Comparison of ENCODE assay signal across 9 mouse cellular contexts in genomic region chr5:37243169-37243886, GRCm38 (mm10). TPM values are rescaled to one million over a fixed set of nuclear protein-coding genes. Genes with fewer than 3 reads are reported as not detected.
DNase-seq lines count a peak whose midpoint lies in the region; ATAC-seq and TF ChIP-seq lines count a peak whose summit lies in the region.
"Had no signal": no experiment of that assay in that cellular context is flagged by ENCODE, and none has a peak within 500 bp of the region (broad histone marks: within the 10 kb centered on the region; RNA-seq: fewer than 3 reads in every experiment).

No protein-coding gene starts in this region.

- TF ChIP-seq EP300 in ES-Bruce4 (IDR thresholded peaks at IDR 0.05; ENCODE audit: insufficient read depth, low read depth, low read length) = 0 out of 2 replicates have a peak, but pooled peaks have one; percentile 32

- ATAC-seq in midbrain, embryonic 15.5 days (replicated peaks) = no peak

- H3K4me3 ChIP-seq in ES-Bruce4 (ENCODE audit: low read depth, low read length) = no peak overlapping the region
- H3K4me3 ChIP-seq in midbrain, embryonic 15.5 days = peak overlapping the region; percentile 85

- H3K9ac ChIP-seq in ES-Bruce4 (ENCODE audit: low read depth, poor library complexity, severe bottlenecking) = no peak overlapping the region
- H3K9ac ChIP-seq in midbrain, embryonic 15.5 days = peak overlapping the region; percentile 89
- H3K9ac ChIP-seq: heart, embryonic 15.5 days had no signal

- H3K27me3 ChIP-seq in ES-Bruce4 (ENCODE audit: control insufficient read depth, insufficient read depth, low read length, poor library complexity, severe bottlenecking) = no peaks in the 10 kb centered on the region
- H3K27me3 ChIP-seq in midbrain, embryonic 15.5 days (replicated peaks) = 0 out of 2 replicates have a peak, but pooled peaks cover 3% of the 10 kb centered on the region

- no peak for TF ChIP-seq POLR2A in ES-Bruce4 (IDR thresholded peaks at IDR 0.05; ENCODE audit: insufficient read depth, low read length)

- peak overlapping the region; percentile 88 for H3K4me2 ChIP-seq in midbrain, embryonic 15.5 days

- H3K9me3 ChIP-seq in ES-Bruce4 (replicated peaks; ENCODE audit: control insufficient read depth, insufficient read depth, low read length, poor library complexity, severe bottlenecking) = no peaks in the 10 kb centered on the region
- H3K9me3 ChIP-seq in midbrain, embryonic 15.5 days = no peaks in the 10 kb centered on the region
- H3K9me3 ChIP-seq: heart, embryonic 15.5 days had no signal

- 2% methylated on average over 19 of the region's 19 CpGs for WGBS in midbrain, embryonic 15.5 days

- TF ChIP-seq CTCF in ES-Bruce4 (IDR thresholded peaks at IDR 0.05; ENCODE audit: low read depth, low read length) = no peak

- peaks cover 5% of the 10 kb centered on the region for H3K4me1 ChIP-seq in ES-Bruce4 (ENCODE audit: control insufficient read depth, insufficient read depth, low read length)
- H3K4me1 ChIP-seq in midbrain, embryonic 15.5 days = peaks cover 52% of the 10 kb centered on the region

- H3K36me3 ChIP-seq in ES-Bruce4 (ENCODE audit: control insufficient read depth, insufficient read depth, low read length, poor library complexity, severe bottlenecking) = no peaks in the 10 kb centered on the region
- no peaks in the 10 kb centered on the region for H3K36me3 ChIP-seq in midbrain, embryonic 15.5 days (replicated peaks)
- H3K36me3 ChIP-seq: heart, embryonic 15.5 days had no signal

- no peak overlapping the region for H3K27ac ChIP-seq in ES-Bruce4 (ENCODE audit: insufficient read depth, low read length)
- peak overlapping the region; percentile 98 for H3K27ac ChIP-seq in midbrain, embryonic 15.5 days
- H3K27ac ChIP-seq: heart, embryonic 15.5 days had no signal

- peak; percentile 42 to 81 for DNase-seq in heart, adult 18-20 months
- no peak for DNase-seq in heart, adult 11 months
- DNase-seq in cerebellum, adult 11-12 months = peak; percentile 56
- peak; percentile 88 for DNase-seq in forelimb bud, embryonic 11.5 days (ENCODE audit: low read depth, low spot score)
- DNase-seq in kidney, postnatal 14 days = peak; percentile 73
- peak; percentile 67 for DNase-seq in thymus, postnatal 14 days

RNA-seq across cellular contexts. Expression of gene Crmp1, which starts 1.6 kb away (rescaled TPM):
- under 1 TPM; 0.54 to 0.99 TPM for total RNA-seq in heart, adult 18-20 months (2021)
- 17.0 and 17.4 TPM in 2 replicates for polyA plus RNA-seq in ES-Bruce4 (2011; ENCODE audit: insufficient read depth, insufficient read length, low read depth, missing spikeins)
- 945 and 977 TPM in 2 replicates for polyA plus RNA-seq in midbrain, embryonic 15.5 days (2015; fragmentation: Nextera tagmentation; extraction: Ambion mirVana)

Comparison
In these comparisons a context has a peak if more than half of its experiments do, and no peak if none do; other contexts are left out.
1. RNA of gene Crmp1, which starts 1.6 kb away (polyA plus RNA-seq): 945 to 977 TPM in midbrain, embryonic 15.5 days; 17.0 to 17.4 TPM in ES-Bruce4; every median in the first group is over 10 times any median in the second.